Mouse (Mus musculus) gastrocnemius, postnatal 25 days (tissue): ENCODE results near the gene Ankrd34c. TPM values are rescaled to one million over a fixed set of nuclear protein-coding genes. Genes with fewer than 3 reads are reported as not detected.

Experiments used
- DNase-seq: peaks from one replicate; pipeline ENCODE4 v3.0.0; 2022
- long read RNA-seq, 2 experiments: library from polyadenylated mRNA; stranded (forward); transcript quantifications; one replicate each; pipeline ENCODE4 v2.0.0; 2021
- total RNA-seq, 2 experiments: library from RNA; stranded (reverse); gene quantifications; 1 replicate in 1 of 2; 2 replicates in 1 of 2; pipeline ENCODE4 v1.2.3; 2021

Ankrd34c gene
- not detected for total RNA-seq
- long read RNA-seq, experiment 1, result 0 reads
- long read RNA-seq, experiment 2, result 0 reads

- DNase-seq, result no peak
These were observed at the start of gene Ankrd34c for GRCm38 (mm10) chr9:89738295-89738694. Ankrd34c (minus strand) TSS chr9:89738475.

GRCm38 (mm10) chr9:89787532-89787931 is 49.3 kb upstream of the Ankrd34c start:
- DNase-seq, result no peak

- no peak for DNase-seq
These were observed 43.2 kb upstream of the Ankrd34c start for GRCm38 (mm10) chr9:89781395-89781927.

GRCm38 (mm10) chr9:89779237-89779636 is 41.0 kb upstream of the Ankrd34c start:
- DNase-seq, result no peak

GRCm38 (mm10) chr9:89771153-89771552 is 32.9 kb upstream of the Ankrd34c start:
- DNase-seq, result no peak

- DNase-seq, result no peak
These were observed 23.7 kb upstream of the Ankrd34c start for GRCm38 (mm10) chr9:89762017-89762416.

- no peak for DNase-seq
These were observed 20.3 kb upstream of the Ankrd34c start for GRCm38 (mm10) chr9:89758569-89758968.

GRCm38 (mm10) chr9:89758139-89758538 is 19.9 kb upstream of the Ankrd34c start:
- no peak for DNase-seq

GRCm38 (mm10) chr9:89757571-89757970 is 19.3 kb upstream of the Ankrd34c start:
- no peak for DNase-seq

GRCm38 (mm10) chr9:89740041-89740440 is 1.8 kb upstream of the Ankrd34c start:
- no peak for DNase-seq

GRCm38 (mm10) chr9:89737888-89738287 is 387 bp downstream of the Ankrd34c start:
- DNase-seq, result no peak

- no peak for DNase-seq
These were observed 1.2 kb downstream of the Ankrd34c start for GRCm38 (mm10) chr9:89736932-89737705.

GRCm38 (mm10) chr9:89706906-89707305 is 31.4 kb downstream of the Ankrd34c start:
- no peak for DNase-seq

- no peak for DNase-seq
These were observed 33.1 kb downstream of the Ankrd34c start for GRCm38 (mm10) chr9:89705197-89705533.

- peak; percentile 92 for DNase-seq
These were observed 33.7 kb downstream of the Ankrd34c start, which contains the start of gene Tmed3 for GRCm38 (mm10) chr9:89704265-89705196. Tmed3 (minus strand) TSS chr9:89705068.

GRCm38 (mm10) chr9:89700910-89701457 is 37.3 kb downstream of the Ankrd34c start:
- no peak for DNase-seq

GRCm38 (mm10) chr9:89695143-89695542 is 43.1 kb downstream of the Ankrd34c start:
- DNase-seq, result no peak

GRCm38 (mm10) chr9:89693670-89694069 is 44.6 kb downstream of the Ankrd34c start:
- no peak for DNase-seq

- DNase-seq, result no peak
These were observed 49.1 kb downstream of the Ankrd34c start for GRCm38 (mm10) chr9:89689179-89689578.

GRCm38 (mm10) chr9:89687503-89688226 is 50.6 kb downstream of the Ankrd34c start:
- DNase-seq, result no peak

GRCm38 (mm10) chr9:89686262-89686661 is 52.0 kb downstream of the Ankrd34c start:
- DNase-seq, result no peak

- DNase-seq, result no peak
These were observed 59.3 kb downstream of the Ankrd34c start for GRCm38 (mm10) chr9:89678974-89679373.
